Mouse (Mus musculus) c-Kit-positive CD71-positive TER-119-positive erythroid progenitor cells, embryonic 14.5 days (primary cell): ENCODE results near the gene Cdca3.
"Not testable (repeated sequence)": the region's sequence is repeated elsewhere in the genome, so short reads cannot be mapped to it uniquely, and the experiment has no call there.

ENCODE experiments used
- DNase-seq: peaks from one replicate; pipeline ENCODE4 v3.0.0-alpha.2; 2013; ENCODE audit warnings: low spot score

Gene Cdca3

DNA sequence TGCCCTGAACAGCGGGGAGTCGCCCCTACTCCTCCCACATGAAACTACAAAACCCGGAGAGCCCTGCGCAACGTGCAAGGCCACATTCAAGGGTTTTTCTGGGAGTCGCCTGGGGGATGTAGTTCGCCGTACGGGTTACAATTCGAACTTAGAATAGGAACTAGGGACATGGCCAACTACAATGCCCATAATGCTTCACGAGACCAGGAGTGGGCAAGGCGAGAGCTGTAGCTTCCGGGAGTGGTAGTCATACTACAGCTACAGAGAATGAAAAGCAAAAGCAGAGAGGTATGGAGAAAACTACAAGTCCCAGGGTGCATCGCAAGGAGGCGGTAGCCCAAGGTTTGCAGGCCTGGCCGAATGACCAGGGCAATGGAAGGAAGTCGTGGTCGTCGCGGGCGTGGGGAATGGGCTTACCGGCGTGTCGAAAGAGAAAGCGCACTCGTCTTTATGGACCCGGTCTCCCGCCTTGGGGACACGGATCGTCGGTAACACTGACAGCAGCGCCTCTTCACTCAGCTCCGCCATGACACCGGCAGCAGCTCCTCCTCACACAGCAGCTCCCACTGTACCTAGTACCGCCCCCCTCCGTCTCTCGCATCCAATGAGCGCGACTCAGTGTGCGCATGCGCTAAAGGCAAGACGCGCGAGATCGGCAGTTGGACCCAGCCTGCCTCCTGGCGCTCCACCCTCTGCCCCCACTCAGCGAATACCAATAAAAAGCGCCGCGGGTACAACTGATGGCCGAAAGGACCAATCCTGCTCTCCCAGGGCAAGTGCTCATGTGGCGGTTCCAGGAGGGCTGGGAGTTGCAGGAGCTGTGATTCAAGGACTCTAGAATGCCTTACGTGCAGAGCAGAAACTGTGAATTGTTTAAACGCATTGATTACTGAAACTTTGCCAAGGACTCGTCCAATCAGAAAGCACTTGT lies at the start of gene Cdca3, which contains the start of gene Usp5:
Gene Cdca3 (plus strand): TSS at position 680 of the 931 bp plus-strand sequence.
Gene Usp5 (minus strand): TSS at position 617 of the 931 bp plus-strand sequence.
- DNase-seq, result peak; percentile 99

DNA sequence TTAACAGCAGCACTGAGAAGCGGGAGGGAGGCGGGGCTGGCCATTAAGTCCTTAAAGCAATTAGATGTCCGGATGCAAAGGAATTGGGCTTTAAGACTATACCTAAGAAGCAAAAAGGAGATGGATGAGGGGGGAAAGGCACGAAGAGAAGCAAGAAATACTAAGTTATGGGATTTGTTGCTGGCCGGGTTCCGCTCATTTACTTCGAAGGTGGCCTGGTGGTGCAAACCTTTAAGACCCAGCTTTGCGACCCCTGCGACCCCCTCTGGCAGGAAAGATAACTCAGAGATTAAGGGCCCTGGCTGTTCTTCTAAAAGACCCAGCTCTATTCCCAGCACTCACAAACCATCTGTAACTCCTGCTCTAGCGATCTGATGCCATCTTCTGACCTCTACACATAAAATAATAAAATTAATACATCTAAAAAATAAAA lies 49.3 kb upstream of the Cdca3 start:
- DNase-seq, result no peak

DNA sequence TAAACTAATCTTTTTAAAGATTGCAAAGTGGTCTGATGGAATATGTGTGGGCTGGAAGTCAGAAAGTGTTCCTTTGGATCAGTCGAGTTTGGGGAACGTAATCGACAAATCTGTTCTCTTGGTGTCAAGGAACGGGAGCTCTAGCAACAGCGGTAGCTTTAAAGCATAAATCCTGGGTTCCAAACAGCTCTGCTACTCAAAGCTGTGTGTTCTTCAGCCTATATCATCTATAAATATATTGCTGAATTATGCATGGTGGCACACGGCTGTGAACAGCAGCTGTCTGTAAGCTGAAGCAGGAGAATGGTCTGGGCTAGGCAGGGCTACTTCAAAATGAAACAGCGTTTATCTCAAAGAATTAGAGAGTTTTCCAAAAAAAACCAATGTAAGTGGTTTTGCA lies 48.4 kb upstream of the Cdca3 start:
- DNase-seq, result no peak

DNA sequence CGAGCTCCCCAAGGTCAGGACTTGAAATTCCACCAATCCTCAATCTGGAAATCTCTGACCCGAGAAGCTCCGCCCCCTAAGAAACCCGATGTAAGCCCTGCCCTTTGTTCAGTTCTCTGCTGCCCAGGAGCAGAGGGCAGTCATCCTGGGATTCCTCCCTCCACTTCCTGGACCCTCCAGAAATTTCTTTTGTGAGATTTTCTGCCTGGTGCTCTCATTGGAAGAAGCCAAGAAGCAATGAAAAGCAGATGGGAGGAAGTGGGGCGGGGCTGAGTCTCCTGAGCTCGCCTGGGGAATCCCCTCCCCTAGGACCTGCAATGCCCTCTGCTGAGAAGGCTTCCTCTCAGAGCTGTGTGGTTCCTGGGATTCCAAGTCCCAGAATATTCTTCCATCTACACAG lies 46.9 kb upstream of the Cdca3 start:
- DNase-seq, result no peak

DNA sequence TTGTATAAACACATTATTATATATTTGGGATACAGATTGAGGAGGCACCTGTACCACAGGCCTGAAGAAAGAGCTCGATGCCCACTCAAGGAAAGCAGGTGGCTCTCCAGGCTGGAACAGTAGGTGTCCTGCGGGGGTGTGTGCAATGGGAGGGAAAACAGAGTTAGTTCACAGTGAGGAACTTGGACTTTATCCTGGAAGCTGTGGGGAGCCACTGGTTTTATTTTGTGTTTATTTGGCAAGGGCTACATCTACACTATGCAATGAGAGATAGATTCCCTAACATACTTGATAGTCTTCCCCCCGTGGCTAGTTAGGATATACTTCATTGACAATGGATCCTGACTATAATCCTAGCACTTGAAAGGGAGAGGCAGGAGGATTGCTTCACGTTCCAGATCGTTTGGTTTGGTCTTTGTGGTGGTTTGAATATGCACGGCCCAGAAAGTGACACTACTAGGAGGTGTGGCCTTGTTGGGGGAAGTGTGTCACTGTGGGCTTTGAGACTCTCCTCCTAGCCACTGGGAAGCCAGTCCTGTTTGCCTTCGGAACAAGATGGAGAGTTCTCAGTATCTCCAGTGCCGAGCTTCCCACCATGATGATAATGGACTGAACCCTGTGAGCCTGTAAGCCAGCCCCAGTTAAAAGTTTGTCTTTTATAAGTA lies 42.5 kb upstream of the Cdca3 start:
- DNase-seq, result no peak

DNA sequence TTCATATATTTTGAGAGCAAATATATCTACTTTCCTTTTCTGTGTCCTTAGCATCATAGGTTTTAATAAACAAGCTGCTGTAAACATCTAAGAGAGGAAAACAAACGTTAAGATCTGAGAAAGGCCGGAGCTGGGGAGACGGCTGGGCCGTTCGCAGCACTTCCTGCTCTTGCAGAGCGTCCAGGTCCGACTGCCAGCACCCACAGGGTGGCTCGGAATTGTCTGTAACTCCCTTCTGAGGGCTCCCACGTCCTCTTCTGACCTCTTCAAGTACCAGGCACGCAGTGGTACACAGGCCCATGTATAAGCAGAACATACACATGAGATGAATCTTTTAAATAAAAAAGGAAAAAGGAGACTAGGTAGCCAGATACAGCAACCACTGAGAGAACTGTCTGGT lies 41.6 kb upstream of the Cdca3 start:
- DNase-seq, result no peak

DNA sequence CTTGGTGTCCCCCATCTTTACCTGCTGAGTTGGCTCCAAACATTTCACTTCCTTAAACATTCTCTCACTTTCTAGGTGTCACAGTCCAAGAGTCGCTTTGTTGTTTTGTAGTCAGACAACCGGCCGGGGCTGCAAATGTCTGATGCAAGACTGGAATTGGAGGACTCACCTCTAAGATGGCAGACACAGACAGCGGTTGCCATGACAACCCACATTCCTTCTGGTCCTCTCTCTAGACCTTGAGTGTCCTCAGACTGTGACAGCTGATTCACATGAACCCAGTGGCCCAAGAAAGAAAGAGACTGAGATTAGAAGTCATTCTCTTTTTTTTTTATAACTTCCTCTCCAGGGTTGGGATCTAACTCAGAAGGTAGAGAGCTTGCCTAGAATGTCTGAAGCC lies 39.8 kb upstream of the Cdca3 start:
- DNase-seq, result no peak

DNA sequence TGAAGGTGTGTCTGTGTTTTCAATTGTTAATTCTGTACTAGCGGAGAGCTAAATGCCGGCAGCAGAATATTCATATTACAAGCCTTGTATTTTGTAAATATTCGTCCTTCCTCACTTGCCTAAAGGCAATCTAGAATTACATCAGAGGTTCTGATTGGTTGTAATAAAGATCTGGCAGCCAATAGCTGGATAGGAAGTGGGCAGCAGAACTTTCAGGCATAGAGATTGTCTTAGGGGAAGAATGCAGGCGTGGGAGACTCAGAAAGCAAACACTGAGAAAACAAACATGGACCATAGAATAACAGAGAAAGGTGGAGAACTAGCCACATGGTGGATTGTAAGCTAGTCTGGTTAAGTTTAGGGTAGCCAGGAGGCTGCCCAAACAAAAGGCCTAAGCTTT lies 39.2 kb upstream of the Cdca3 start:
- no peak for DNase-seq

DNA sequence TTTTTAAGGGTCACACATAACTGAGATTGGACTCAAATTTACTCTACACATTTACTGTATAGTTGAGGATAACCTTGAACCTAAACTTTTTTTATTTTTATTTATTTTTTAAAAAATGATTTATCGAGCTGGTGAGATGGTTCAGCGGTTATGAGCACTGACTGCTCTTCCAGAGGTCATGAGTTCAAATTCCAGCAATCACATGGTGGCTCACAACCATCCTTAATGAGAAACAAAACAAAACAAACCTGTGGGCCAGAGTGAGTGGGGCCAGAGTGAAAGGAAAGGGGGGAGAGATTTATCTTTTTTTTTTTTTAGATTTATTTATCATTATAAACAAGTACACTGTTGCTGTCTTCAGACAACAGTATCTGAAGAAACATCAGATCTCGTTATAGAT lies 37.4 kb upstream of the Cdca3 start:
- DNase-seq, result no peak

DNA sequence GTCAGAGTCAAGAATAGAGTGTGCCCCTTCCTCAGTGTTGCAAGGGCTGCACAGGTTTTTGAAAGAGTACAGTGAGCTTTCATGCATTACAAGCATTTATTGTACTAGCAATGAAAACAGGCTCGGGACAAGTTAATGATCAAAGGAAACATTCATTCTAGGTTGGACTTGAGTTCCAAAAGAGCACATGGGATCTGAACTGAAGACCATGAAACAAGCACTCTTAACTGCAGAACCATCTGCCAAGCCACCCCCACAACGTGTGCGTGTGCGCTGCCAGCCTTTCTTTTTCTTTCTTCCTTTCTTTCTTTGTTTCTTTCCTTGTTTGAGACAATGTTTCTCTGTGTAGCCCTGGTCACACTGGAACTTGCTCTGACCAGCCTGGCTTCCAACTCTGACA lies 33.6 kb upstream of the Cdca3 start:
- DNase-seq, result no peak

DNA sequence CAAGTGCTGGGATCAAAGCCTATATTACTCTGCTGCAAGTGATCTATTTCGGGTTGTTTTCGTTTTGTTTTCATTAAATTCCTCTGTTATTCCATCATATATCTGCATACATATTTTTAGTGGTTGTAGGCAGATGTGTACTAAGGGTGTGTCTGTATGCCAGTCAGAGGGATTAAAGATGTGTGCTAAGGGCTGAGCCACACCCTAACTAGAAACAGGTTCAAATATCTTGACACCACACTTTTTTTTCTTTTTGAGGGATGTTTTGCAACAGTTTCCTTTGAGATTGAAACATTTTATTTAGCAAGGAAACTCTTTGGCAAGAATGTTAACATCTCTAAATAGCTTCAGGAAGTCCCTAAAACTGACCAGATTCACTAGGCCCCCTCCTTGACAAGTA lies 33.1 kb upstream of the Cdca3 start:
- no peak for DNase-seq

DNA sequence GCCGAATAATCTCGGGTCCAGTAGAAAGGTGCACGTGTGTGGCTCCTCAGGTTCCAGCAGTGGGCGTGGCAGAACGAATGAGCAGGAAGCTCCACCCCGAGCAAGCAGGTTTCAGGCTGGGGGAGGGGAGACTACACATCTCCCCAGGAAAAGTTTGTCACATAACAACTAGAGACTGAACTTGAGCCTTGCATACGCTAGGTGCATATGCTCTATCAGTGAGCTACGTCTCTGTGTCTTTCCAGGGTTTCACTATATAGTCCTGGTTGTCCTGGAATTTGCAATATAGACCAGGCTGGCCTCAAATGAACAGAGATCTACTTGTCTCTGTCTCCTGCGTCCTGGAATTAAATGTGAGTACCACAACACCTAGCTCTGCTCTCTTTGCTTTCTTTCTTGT lies 26.9 kb upstream of the Cdca3 start:
- DNase-seq, result not testable (repeated sequence)

DNA sequence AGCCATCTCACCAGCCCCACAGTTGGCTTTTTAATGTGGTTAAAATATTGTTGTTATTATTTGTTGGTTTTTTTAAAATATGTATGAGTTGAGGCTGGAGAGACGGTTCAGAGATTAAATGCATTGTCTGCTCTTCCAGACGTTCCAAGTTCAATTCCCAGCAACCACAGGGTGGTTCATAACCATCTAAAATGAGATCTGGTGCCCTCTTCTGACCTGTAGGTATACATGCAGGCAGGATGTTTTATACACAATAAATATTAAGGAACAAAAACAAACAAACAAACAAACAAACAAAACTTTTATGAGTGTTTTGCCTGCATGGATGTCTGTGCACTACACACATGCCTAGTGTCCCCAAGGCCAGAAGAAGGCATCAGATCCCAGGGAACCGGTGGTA lies 26.3 kb upstream of the Cdca3 start:
- DNase-seq, result no peak

DNA sequence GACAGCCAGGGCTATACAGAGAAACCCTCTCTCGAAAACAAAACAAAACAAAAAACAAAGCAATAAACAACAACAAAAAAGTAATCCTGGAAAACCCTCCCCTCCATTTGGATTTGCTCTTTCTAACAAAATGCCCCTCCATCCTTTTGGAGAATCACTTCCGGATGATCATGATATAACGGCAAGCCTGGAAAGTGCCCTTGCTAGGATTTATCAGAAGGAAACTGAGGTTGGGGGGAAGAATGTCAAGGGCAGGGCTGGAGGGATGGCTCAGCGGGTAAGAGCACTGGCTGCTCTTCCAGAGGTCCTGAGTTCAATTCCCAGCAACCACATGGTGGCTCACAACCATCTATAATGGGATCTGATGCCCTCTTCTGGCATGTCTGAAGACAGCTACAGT lies 25.7 kb upstream of the Cdca3 start:
- DNase-seq, result not testable (repeated sequence)

DNA sequence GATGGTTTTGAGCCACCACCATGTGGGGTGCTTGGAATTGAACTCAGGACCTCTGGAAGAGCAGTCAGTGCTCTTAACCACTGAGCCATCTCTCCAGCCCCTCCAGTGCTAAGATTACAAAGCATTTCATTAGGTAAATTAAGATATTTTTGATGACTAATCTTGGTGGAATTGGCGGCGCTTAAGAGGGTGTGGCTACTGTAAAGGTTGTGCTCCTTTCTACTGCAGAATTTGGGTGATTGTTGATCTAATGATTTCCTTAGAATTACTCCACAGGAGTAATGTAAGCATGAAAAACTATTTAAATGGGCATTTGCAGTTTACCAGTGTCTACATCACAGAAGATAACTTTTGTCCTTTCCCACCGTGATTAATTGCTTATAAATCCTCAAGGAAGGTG lies 25.0 kb upstream of the Cdca3 start:
- DNase-seq, result no peak

DNA sequence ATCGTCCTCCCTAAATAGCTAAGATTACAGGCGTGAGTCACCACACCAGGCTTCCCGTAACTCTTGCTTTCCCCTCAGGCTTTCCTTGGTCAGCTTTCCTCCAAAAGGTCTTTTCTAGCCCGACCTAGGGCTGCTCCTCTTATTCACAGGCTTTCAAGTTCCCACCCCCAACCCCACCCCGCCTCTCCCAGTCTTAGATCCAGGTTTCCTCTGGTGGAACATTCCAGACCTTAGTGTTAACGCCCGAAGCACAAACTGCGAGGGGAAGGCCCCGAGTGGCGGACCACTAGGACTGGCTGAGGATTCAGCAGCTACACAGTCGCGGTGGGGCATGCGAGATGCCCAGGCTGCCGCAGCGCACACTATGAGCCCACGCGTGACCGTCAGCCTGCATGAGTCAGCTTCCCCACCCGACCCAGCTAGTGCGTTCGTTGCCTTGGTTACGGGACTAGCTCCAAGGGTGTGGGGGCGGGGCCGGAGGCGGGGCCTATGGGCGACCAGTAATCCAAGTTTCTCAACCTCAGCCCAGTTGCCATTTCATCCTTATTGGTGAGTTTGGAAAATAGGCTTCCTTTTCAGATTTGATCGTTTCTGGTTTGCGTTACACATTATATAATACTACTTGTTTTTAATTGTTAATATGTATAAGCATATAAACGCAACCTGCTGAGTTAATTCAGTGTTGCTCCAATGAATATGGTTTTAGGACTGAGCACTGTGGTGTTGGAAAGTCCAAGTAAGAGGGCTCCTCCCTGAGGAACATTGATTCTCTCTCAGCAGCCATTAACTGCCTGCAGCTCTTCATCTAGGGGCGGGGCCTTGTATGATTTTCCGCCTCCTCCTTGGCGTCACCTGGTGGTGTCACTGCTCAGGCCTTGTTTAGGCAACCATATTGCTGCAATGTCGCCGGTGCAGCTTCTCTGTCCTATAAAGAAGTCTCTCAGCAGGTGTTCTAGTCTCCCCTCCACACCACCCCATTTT lies 23.7 kb upstream of the Cdca3 start:
- peak; percentile 81 for DNase-seq

DNA sequence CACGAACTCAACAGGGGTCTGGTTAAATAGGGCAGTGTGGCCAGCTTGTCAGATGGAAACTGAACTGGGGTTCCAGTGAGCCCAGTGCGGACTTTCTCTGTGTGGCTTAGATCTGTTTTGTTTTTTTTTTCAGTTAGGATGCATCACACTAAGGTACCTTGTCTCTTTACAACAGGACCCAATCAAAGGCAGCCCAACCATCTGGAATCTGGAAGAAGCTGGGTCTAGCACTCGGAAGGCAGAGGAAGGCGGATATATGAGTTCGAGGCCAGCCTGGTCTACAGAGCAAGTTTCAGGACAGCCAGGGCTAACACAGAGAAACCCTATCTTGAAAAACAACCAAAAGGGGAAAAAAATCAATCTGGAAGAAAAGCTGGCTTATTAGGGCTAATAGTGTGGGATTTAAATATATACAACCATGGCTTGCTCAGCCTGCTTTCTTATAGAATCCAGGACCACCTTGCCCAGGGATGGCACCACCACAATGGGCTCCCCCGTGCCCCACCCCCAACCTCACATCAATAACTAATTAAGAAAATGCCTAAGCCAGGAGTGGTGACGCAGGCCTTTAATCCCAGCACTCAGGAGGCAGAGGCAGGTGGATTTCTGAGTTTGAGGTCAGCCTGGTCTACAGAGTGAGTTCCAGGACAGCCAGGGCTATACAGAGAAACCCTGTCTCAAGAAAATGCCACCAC lies 22.8 kb upstream of the Cdca3 start:
- no peak for DNase-seq

DNA sequence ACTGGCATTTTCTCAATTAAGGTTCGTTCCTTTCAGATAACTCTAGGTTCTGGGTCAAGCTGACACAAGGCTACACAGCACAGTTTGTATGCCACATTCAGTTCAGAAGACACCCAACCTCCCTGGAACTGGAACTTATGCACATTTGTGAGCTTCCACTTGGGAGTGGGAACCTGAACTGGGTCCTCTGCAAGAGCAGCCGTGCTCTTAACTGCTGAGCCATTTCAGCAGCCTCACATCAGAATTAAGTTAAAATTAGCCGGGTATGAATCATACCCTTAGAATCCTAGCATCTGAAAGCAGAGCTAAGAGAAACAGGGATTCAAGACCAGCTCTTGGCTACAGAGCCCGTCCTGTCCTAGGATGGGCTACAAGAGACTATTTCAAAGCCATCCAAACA lies 22.0 kb upstream of the Cdca3 start:
- no peak for DNase-seq

DNA sequence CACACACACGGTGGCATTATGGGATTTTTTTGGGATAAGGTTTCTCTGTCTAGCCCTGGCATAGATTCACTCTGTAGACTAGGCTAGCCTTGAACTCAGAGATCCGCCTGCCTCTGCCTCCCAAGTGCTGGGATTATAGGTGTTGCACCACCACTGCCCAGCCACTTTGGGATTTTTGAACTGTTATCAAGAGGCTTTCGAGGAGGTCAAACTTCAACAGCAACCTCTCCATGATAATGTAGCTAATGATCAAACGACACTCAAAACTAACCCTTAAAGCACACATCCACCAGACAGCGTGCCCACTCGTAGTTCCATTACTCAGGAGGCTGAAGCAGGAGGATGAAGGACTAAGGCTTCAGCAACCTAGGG lies 21.4 kb upstream of the Cdca3 start:
- DNase-seq, result no peak

DNA sequence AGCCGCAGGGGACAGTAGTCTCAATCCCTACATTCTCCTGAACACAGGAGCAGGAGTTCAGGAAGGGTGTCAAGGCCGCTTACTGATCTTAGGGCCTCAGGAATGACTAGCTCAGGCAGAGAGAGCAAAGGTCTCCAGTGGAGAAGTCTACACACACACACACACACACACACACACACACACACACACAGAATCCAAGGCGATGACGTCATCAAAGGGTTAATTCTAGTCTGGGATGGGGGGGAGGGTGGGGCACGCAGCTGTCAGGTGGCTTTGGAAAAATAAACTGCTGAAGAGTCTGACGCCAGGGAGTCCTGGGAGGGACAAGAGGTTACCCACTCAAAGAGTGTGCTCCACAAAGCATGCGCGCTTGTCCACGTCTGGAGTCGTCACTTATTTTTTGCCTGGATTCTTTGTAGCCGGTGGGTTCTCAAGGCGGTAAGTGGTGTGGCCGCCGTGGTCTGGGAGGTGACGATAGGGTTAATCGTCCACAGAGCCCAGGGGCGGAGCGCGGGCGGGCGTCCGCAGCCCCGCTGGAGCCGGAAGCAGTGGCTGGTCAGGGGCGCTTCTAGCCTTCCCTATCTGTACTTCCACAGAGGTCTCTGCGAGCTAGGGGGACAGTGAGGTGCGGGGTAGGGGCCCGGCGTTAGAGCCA lies 20.9 kb upstream of the Cdca3 start, which contains the start of gene Spsb2:
Gene Spsb2 (plus strand): TSS at position 304 of the 655 bp plus-strand sequence.
- no peak for DNase-seq
